Mouse (Mus musculus): ENCODE results near the gene Iyd. TPM values are rescaled to one million over a fixed set of nuclear protein-coding genes. Genes with fewer than 3 reads are reported as not detected.
A peak's percentile ranks its signal among the peaks of the same experiment; 100 is the strongest.

Gene Iyd
- polyA plus RNA-seq, 1 experiment: 0.22 TPM

GRCm38 (mm10) chr10:3509663-3510277 lies 30.3 kb upstream of the Iyd start:
- WGBS: 86% methylated on average over 7 of the region's 7 CpGs
- Histone ChIP-seq H3K36me3 (ENCODE audit: control insufficient read depth, insufficient read depth, low read length) (no peaks in the 10 kb centered on the region), H3K27ac (ENCODE audit: control insufficient read depth, insufficient read depth, low read length) (peak overlapping the region; percentile 93), H3K27me3 (ENCODE audit: control insufficient read depth, insufficient read depth, low read length) (no peaks in the 10 kb centered on the region), H3K4me3 (ENCODE audit: control insufficient read depth, insufficient read depth, low read length) (no peak overlapping the region), H3K4me1 (replicated peaks; ENCODE audit: control insufficient read depth, insufficient read depth, low read length) (peaks cover 27% of the 10 kb centered on the region)
- DNase-seq: no peak
- TF ChIP-seq POLR2A (IDR thresholded peaks at IDR 0.05; ENCODE audit: control insufficient read depth, extremely low read depth, insufficient read depth, low read length, poor library complexity) (no peak), CTCF (IDR thresholded peaks at IDR 0.05; ENCODE audit: borderline replicate concordance, control insufficient read depth, extremely low read depth, insufficient read depth, low read length, poor library complexity) (no peak)

GRCm38 (mm10) chr10:3510486-3510885 lies 29.6 kb upstream of the Iyd start:
- H3K4me3 ChIP-seq (ENCODE audit: control insufficient read depth, insufficient read depth, low read length): no peak overlapping the region
- WGBS: 53% methylated on average over 3 of the region's 3 CpGs
- H3K27ac ChIP-seq (ENCODE audit: control insufficient read depth, insufficient read depth, low read length): peak overlapping the region; percentile 93
- DNase-seq: peak; percentile 19
- H3K4me1 ChIP-seq (replicated peaks; ENCODE audit: control insufficient read depth, insufficient read depth, low read length): peaks cover 30% of the 10 kb centered on the region
- H3K27me3 ChIP-seq (ENCODE audit: control insufficient read depth, insufficient read depth, low read length): no peaks in the 10 kb centered on the region
- TF ChIP-seq POLR2A (IDR thresholded peaks at IDR 0.05; ENCODE audit: control insufficient read depth, extremely low read depth, insufficient read depth, low read length, poor library complexity) (no peak), CTCF (IDR thresholded peaks at IDR 0.05; ENCODE audit: borderline replicate concordance, control insufficient read depth, extremely low read depth, insufficient read depth, low read length, poor library complexity) (no peak)
- H3K36me3 ChIP-seq (ENCODE audit: control insufficient read depth, insufficient read depth, low read length): no peaks in the 10 kb centered on the region

- Histone ChIP-seq H3K27ac (ENCODE audit: control insufficient read depth, insufficient read depth, low read length) (peak overlapping the region; percentile 93), H3K4me3 (ENCODE audit: control insufficient read depth, insufficient read depth, low read length) (no peak overlapping the region), H3K27me3 (ENCODE audit: control insufficient read depth, insufficient read depth, low read length) (no peaks in the 10 kb centered on the region), H3K4me1 (replicated peaks; ENCODE audit: control insufficient read depth, insufficient read depth, low read length) (peaks cover 36% of the 10 kb centered on the region), H3K36me3 (ENCODE audit: control insufficient read depth, insufficient read depth, low read length) (no peaks in the 10 kb centered on the region)
- no peak for TF ChIP-seq CTCF (IDR thresholded peaks at IDR 0.05; ENCODE audit: borderline replicate concordance, control insufficient read depth, extremely low read depth, insufficient read depth, low read length, poor library complexity)
- TF ChIP-seq POLR2A (IDR thresholded peaks at IDR 0.05; ENCODE audit: control insufficient read depth, extremely low read depth, insufficient read depth, low read length, poor library complexity): no peak
- 22% methylated on average over 3 of the region's 3 CpGs for WGBS
- DNase-seq: peak; percentile 32
Measured at GRCm38 (mm10) chr10:3511401-3511800, 28.6 kb upstream of the Iyd start.

GRCm38 (mm10) chr10:3512620-3513305 lies 27.3 kb upstream of the Iyd start:
- no peaks in the 10 kb centered on the region for H3K27me3 ChIP-seq (ENCODE audit: control insufficient read depth, insufficient read depth, low read length)
- peak overlapping the region; percentile 82; the same call in 1 of the 2 replicates for H3K27ac ChIP-seq (ENCODE audit: control insufficient read depth, insufficient read depth, low read length)
- 87% methylated on average over 8 of the region's 8 CpGs for WGBS
- peak; percentile 39 for DNase-seq
- H3K4me3 ChIP-seq (ENCODE audit: control insufficient read depth, insufficient read depth, low read length): no peak overlapping the region
- TF ChIP-seq CTCF (IDR thresholded peaks at IDR 0.05; ENCODE audit: borderline replicate concordance, control insufficient read depth, extremely low read depth, insufficient read depth, low read length, poor library complexity) (no peak), POLR2A (IDR thresholded peaks at IDR 0.05; ENCODE audit: control insufficient read depth, extremely low read depth, insufficient read depth, low read length, poor library complexity) (no peak)
- H3K4me1 ChIP-seq (replicated peaks; ENCODE audit: control insufficient read depth, insufficient read depth, low read length): peaks cover 44% of the 10 kb centered on the region
- H3K36me3 ChIP-seq (ENCODE audit: control insufficient read depth, insufficient read depth, low read length): no peaks in the 10 kb centered on the region

GRCm38 (mm10) chr10:3513947-3514346 lies 26.1 kb upstream of the Iyd start:
- H3K36me3 ChIP-seq (ENCODE audit: control insufficient read depth, insufficient read depth, low read length): no peaks in the 10 kb centered on the region
- no peaks in the 10 kb centered on the region for H3K27me3 ChIP-seq (ENCODE audit: control insufficient read depth, insufficient read depth, low read length)
- H3K4me1 ChIP-seq (replicated peaks; ENCODE audit: control insufficient read depth, insufficient read depth, low read length): peaks cover 51% of the 10 kb centered on the region
- no peak overlapping the region for H3K4me3 ChIP-seq (ENCODE audit: control insufficient read depth, insufficient read depth, low read length)
- DNase-seq: no peak
- 83% methylated on average over 6 of the region's 6 CpGs for WGBS
- H3K27ac ChIP-seq (ENCODE audit: control insufficient read depth, insufficient read depth, low read length): peak overlapping the region; percentile 78
- TF ChIP-seq CTCF (IDR thresholded peaks at IDR 0.05; ENCODE audit: borderline replicate concordance, control insufficient read depth, extremely low read depth, insufficient read depth, low read length, poor library complexity): no peak
- TF ChIP-seq POLR2A (IDR thresholded peaks at IDR 0.05; ENCODE audit: control insufficient read depth, extremely low read depth, insufficient read depth, low read length, poor library complexity): no peak

- no peaks in the 10 kb centered on the region for H3K36me3 ChIP-seq (ENCODE audit: control insufficient read depth, insufficient read depth, low read length)
- 100% methylated on average over 1 of the region's 1 CpGs for WGBS
- DNase-seq: peak; percentile 23
- H3K27ac ChIP-seq (ENCODE audit: control insufficient read depth, insufficient read depth, low read length): peak overlapping the region; percentile 4; the same call in 1 of the 2 replicates
- H3K4me1 ChIP-seq (replicated peaks; ENCODE audit: control insufficient read depth, insufficient read depth, low read length): peaks cover 47% of the 10 kb centered on the region
- no peak for TF ChIP-seq POLR2A (IDR thresholded peaks at IDR 0.05; ENCODE audit: control insufficient read depth, extremely low read depth, insufficient read depth, low read length, poor library complexity)
- TF ChIP-seq CTCF (IDR thresholded peaks at IDR 0.05; ENCODE audit: borderline replicate concordance, control insufficient read depth, extremely low read depth, insufficient read depth, low read length, poor library complexity): no peak
- no peaks in the 10 kb centered on the region for H3K27me3 ChIP-seq (ENCODE audit: control insufficient read depth, insufficient read depth, low read length)
- H3K4me3 ChIP-seq (ENCODE audit: control insufficient read depth, insufficient read depth, low read length): no peak overlapping the region
Measured at GRCm38 (mm10) chr10:3514634-3515033, 25.4 kb upstream of the Iyd start.
